ENCODE assay signal across 19 mouse cellular contexts in genomic region chr6:86997360-86997759, GRCm38 (mm10).
"Had no signal": no experiment of that assay in that cellular context is flagged by ENCODE, and none has a peak within 500 bp of the region (broad histone marks: within the 10 kb centered on the region; RNA-seq: fewer than 3 reads in every experiment).

No protein-coding gene starts in this region.

- H3K4me3 ChIP-seq: gastrocnemius, adult 2 months; heart, embryonic 10.5 days; heart, embryonic 13.5 days; heart, embryonic 15.5 days; hindbrain, embryonic 10.5 days; hindbrain, embryonic 12.5 days; intestine, embryonic 15.5 days; limb, embryonic 10.5 days; limb, embryonic 12.5 days; liver, embryonic 13.5 days; liver, embryonic 15.5 days had no signal

- DNase-seq: gastrocnemius, adult 2 months; gastrocnemius, postnatal 25 days; kidney, postnatal 4 days; liver; liver, embryonic 13.5 days; liver, postnatal 0 days had no signal

- ATAC-seq: forebrain, embryonic 16.5 days; inflammation-experienced regulatory T-cells, adult 6 months; intestine, embryonic 15.5 days; intestine, postnatal 0 days; liver, postnatal 0 days had no signal

- H3K27ac ChIP-seq: gastrocnemius, adult 2 months; heart, embryonic 10.5 days; hindbrain, embryonic 10.5 days; hindbrain, embryonic 12.5 days; hindbrain, embryonic 14.5 days; intestine, embryonic 15.5 days; limb, embryonic 10.5 days; limb, embryonic 12.5 days; liver, embryonic 13.5 days; liver, embryonic 15.5 days had no signal
